Mouse (Mus musculus) G1E (cell line): ENCODE results near the gene Shank2.

Experiments
- CTCF ChIP-seq: IDR thresholded peaks from 2 replicates; pipeline ENCODE4 v1.5.1; 2012; ENCODE audit warnings: low read depth, low read length, inconsistent platforms, mixed read lengths
- GATA1 ChIP-seq: IDR thresholded peaks from 2 replicates; pipeline ENCODE4 v1.6.1; 2012; ENCODE audit warnings: borderline replicate concordance, low read length, inconsistent platforms, mixed read lengths

DNA sequence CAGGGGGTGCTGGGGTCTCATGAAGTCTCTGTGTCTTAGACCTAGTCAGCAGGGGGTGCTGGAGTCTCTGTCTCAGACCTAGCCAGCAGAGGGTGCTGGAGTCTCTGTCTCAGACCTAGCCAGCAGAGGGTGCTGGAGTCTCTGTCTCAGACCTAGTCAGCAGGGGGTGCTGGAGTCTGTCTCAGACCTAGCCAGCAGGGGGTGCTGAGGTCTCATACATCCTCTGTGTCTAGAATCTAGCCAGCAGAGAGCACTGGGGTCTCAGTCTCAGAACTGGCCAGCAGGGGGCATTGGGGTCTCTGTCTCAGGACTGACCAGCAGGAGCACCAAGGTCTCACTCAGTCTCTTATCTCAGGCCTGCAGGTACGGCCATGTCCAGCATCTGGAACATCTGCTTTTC is 79.7 kb downstream of the Shank2 start:
- TF ChIP-seq CTCF (no peak), GATA1 (no peak)
